Mouse (Mus musculus): ENCODE measurements around the gene Pde4dip. TPM values are rescaled to one million over a fixed set of nuclear protein-coding genes. Genes with fewer than 3 reads are reported as not detected.

Pde4dip gene
- polyA plus RNA-seq, 1 experiment = 0.41 TPM

DNA sequence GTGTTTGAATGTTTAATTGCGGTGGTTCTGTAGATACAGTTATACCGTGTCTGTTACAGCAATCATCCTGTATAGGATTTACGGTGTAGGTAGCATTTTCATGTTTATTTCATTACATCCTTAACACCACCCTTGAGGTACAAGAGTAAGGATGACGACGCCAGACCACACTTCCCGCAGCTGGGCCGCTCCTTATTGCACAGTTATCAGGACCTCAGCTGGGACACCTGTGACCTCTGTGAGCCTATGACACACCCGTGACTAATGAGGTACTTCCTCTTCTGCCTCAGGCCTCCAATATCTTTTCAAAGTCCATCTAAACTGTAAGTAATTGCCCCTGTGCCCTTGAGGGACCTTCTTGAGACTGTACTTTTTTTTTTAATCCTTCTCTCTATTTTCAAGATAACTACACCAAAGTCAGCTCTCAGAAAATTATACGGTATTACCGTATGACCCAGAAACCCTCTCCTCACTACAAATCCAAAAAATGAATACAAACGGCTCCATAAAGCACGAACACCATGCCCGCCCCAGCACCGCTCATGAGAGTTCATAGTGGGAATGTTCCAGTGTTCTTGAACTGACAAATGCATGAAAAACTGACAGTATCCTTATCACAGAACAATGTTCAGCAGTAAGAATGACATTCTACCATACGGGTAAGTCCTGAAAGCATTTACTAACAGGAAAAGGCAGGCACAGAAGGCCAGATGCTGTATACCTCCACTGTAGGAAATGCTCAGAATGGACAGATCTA is 56.8 kb downstream of the Pde4dip start:
- TF ChIP-seq GATA1 (IDR thresholded peaks at IDR 0.05; ENCODE audit: low read length) = no peak

DNA sequence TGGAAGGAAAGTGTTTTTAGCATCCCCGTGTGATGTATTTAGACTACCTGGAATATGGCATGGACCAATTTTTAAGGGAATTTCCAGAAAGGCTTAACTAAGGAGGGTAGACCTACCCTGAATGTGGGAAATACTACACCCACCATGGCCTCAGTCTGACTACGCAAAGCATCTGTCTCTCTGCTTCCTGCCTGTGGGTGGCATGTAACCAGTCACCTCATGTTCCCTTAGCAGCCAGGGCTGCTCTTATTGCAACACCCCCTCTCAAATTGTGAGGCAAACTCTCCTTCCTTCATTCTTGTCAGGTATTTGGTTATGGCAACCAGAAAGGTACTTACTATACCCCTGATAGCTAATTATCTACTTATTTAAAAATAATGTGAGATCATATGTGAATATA is 57.9 kb downstream of the Pde4dip start:
- no peak for TF ChIP-seq GATA1 (IDR thresholded peaks at IDR 0.05; ENCODE audit: low read length)

DNA sequence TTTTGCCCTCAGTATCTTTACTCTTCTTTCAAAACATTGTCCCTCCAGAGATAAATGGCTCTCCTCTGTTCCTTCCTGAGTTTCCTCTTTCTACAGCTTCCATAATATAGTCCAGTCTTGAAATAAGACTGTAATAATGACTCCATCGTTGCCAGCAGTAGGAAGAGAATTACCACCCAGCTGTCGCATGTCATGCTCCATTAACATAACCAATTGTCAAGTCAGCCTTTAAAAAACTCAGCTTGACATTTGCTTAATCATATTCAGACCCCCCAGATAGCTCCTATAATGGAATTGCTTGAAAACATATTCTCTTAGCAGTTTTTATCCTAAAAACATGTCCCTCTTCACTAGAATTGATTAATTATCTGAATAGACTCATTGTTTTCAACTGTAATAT is 58.4 kb downstream of the Pde4dip start:
- TF ChIP-seq GATA1 (IDR thresholded peaks at IDR 0.05; ENCODE audit: low read length) = no peak

DNA sequence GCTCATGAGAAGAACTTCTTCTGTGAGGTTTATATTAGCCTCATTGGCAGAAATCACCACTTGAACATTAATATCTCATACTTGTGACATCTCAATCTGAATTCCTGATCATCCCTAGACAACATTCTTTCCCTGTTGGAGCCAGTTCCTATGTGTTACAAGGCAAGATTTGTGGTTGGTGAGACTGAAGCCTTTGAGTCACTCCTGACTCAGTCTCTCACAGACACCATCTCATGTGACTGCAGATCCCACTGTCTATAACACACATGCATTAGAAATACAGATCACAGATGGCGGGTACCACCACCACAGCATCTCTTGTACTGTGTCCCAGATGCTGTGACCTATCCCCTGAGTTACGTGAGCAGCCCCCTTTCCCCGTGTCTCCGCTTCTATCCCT is 60.2 kb downstream of the Pde4dip start:
- no peak for TF ChIP-seq GATA1 (IDR thresholded peaks at IDR 0.05; ENCODE audit: low read length)

DNA sequence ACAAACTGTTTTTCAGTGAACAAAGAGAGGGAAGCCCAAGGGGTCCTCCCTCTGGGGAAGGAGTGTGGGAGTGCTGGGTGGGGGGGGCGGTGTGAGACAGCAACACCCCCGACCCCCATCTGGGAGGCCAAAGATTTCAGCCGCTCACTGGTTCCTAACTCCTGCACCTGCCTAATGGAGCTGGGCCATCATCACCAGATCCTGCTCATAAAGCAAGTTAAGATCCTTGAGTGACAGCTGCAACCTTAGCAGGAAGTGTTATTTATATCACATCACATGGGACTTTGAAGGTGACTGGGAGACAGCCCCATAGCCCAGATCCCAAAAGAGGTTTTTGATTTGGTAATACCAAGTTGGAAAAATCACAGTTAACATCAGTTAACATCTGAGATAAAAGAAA is 63.3 kb downstream of the Pde4dip start:
- no peak for TF ChIP-seq GATA1 (IDR thresholded peaks at IDR 0.05; ENCODE audit: low read length)

DNA sequence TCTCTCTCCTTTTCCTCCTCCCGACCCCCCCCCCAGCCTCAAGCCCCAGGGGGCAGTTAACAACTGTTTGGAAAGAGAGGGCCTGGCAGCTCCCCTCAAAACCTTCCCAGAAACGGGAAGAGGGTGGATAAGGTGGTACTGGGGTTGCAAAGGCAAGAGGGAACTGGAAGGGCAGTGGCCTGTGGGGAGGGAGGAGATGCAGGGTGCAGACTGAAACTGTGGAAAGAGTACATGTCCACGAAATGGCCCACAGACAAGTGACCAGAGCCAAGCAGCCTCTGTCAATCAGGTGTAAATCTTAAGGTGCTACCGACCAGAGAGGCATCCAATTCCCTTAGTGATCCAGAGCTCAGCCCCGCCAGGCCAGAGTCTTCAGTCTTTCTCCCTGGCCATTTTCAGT is 63.8 kb downstream of the Pde4dip start:
- TF ChIP-seq GATA1 (IDR thresholded peaks at IDR 0.05; ENCODE audit: low read length) = no peak

DNA sequence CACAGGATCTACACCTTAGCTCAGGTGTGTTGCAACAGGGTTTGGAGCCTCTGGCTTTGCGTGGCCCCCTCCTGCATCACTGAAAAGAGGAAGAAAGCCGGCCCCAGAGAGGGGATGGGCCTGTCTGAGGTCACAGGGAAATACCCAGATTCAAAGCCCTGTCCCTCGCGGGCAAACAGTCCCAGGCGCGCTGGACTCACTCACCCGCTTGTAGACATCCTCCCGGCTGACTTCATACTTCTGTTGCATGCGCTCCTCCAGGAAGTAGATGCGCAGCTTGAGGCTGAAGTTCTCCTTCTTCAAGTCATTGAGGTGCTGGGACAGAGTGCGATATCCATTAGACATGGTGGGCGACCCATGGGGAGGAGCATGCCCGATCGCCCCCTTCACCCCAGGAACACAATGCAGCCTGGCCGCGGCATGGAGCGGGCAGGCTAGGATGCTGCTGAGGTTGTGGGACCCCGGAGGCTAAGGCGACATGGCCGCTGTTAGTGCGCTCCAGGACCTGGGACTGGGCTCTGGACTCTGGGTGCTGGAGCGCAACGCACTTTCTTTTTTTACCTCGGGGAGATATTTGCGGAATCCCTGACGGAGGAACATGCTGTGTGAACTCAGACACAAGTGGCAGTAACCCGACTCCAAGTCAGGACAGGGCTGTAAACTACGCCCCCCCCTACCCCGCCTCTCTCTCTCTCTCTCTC is 64.3 kb downstream of the Pde4dip start:
- no peak for TF ChIP-seq GATA1 (IDR thresholded peaks at IDR 0.05; ENCODE audit: low read length)

DNA sequence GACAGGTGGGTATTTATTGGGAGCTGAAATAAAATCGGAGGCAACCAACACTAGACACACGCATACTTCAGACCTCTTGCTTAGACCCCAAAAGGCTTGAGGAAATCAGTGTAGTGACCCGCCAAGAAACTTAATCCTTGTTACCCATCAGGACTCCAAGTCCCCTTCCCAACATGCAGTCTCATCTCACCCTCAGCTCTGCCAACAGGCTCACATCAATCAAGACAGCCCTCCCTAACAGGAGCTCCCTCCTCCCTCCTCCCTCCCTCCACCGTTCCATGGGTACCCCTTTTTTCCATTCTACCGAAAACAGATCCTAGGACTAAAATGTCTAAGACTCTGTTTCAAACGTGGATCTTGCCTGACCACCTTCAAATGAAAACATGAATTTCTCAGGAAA is 65.1 kb downstream of the Pde4dip start:
- no peak for TF ChIP-seq GATA1 (IDR thresholded peaks at IDR 0.05; ENCODE audit: low read length)

DNA sequence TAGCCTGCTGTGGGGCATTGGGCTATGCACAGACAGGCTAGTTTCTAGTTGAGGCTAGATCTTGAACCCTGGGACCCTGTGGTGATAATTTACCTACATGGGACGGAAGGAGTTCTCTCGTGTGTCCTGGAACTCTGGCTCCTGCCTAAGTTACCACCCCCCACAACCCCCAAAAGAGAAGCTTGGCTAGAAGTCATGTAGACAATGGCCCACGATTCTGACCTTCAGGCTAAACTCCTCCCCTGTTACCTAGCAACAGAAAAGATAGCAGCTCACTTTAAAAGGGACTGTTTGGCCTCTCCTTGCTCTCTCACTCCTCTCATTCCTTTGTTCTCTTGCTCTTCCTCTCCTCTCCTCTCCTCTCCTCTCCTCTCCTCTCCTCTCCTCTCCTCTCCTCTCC is 69.5 kb downstream of the Pde4dip start:
- TF ChIP-seq GATA1 (IDR thresholded peaks at IDR 0.05; ENCODE audit: low read length) = no peak

DNA sequence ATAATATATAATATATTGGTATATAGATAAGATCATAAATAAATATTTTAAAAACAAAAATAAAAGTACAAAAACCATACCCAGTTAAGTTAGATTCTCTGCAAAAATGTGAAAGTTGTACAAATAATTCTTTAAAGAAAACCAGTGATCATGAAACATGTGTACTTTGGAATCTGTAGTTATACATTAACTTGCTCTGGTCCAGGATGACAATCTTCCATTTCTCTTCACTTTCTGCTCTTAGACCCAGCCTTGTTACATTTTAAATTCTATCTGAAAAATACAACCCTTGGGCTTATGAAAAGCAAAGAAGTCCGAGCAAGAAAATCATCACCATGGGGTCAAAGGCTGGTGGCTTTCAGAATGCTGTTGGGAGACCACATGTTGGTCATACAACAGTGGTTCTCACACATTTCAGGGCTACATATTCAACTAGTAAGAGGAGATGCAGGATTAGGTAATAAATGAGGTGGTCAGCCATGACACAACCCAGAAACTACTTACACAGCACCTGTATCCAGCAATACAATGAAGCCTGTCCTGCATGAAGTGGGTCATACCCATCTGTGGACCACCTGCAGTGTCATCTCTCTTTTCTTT is 70.0 kb downstream of the Pde4dip start:
- no peak for TF ChIP-seq GATA1 (IDR thresholded peaks at IDR 0.05; ENCODE audit: low read length)

DNA sequence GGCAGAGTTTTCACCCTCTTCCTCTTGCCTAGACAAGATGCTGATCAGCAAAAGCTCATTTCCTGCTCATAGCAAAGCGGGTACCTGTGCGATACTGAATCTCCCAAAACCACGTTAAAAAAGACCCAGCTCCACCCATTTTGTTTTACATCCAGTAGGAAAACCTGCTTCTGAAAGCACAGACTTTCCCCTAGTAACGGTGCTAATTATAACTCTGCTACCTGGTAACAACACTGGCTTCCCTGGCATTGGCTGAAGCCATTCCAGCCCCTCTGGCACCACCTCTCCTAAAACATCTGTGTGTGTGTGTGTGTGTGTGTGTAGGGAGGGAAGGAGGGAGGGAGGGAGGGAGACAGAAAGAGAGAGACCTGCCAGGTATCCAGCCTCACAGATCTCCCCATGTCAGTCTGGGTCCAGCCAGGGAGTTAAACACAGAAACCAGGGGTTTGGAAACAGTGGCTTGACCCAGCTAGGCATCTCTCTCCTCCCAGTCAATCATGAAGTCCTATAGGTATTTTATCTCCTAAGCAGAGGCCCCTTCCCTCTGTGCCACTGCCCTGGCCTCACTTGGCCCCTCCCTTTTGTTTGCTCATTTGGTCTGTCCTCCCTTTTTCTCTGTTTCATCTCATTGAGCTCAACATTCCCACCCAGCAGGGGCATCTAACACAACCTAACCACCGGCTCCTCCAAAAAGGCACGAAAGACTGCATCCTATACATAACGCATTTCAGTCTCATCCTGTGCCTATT is 76.7 kb downstream of the Pde4dip start:
- TF ChIP-seq GATA1 (IDR thresholded peaks at IDR 0.05; ENCODE audit: low read length) = no peak

DNA sequence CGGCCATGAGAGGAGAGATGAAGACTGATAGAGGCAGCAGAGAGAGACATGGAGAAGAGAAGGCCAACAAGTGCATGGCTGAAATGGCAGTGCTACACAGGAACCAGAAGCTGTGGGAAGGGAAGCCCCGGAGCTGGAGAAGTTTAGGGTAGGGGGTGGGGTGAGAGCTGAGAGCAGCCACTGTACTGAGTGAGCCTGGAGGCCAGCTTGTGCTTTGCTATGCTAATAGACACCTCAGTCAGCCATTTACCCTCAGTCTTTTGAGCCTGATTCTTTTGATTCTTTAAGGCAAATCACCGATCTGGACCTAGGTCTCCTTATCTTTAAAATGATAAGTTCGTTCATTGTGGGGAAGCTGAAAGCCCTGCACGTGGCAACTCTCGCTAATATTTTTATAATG is 77.3 kb downstream of the Pde4dip start:
- no peak for TF ChIP-seq GATA1 (IDR thresholded peaks at IDR 0.05; ENCODE audit: low read length)

DNA sequence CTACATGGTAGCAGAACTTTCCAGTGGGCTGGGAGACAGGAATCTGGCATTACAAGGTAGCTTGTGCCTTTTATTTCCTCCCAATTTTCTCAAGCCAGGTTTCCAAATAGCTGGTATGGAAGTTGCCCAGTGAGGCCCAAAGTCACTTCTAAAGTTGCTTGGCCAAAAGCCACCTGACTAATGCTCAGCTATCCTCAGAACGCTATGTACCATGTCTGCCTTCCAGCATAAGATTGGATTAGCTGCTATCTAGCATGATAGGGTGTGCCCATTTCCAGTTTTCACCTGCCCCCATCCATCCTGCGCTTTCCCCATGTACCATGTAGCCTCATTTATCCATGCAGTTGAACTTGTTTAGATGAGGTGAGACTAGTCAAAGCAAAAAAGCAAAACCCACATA is 78.2 kb downstream of the Pde4dip start:
- no peak for TF ChIP-seq GATA1 (IDR thresholded peaks at IDR 0.05; ENCODE audit: low read length)

DNA sequence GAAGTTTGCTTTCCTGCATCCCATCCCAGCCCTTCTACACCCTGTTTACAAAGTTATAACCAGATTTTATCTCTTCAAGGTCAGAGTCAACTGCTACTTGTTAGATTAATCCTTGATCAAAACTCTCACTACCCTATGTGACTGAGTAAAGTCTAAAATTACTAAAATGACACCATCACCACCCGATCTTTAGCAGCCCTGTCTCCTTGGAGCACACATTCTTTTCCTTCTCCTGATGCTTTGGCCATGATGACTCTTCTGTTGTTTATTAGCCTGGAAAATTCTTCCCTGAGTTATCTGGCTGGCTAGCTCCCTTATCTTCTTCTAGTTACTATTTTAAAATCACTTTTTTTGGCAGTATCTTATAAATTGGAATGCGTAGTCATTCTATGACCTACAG is 82.9 kb downstream of the Pde4dip start:
- no peak for TF ChIP-seq GATA1 (IDR thresholded peaks at IDR 0.05; ENCODE audit: low read length)

DNA sequence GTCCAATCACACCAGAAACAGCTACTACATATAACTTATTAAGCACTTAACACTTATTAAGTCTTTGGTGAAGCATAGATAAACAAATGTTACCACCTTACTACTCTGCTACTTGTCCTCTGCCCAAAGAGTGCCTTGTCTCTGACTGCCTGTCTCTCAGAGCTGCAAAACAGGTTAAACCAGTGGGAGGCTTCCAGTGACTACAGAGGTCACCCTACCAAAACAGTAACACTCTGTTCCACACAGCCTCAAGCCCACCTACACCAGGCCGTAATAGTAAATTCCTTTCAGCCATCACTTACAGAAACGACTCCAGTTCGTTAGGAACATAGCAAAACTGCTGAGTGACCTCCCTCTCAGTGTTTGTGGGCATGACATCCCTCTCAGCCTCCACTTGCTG is 84.8 kb downstream of the Pde4dip start:
- TF ChIP-seq GATA1 (IDR thresholded peaks at IDR 0.05; ENCODE audit: low read length) = no peak

DNA sequence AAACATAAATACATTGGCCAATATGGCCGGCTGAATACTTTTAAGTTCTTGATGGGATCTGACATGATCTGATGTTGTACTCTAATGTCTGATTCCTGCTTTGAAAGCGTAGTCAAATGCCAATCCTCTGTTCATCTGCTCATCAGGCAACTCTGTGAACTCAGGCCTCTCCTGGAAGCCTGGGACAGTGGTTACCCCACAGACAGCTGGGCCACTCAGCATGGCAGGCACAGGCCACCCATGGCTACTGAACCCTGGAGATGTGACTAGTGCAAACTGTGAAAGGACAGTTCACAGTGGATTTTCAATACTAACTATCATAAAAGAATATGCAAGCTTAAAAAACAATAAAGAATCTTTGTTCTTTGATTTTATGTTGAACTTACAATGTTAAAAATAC is 85.6 kb downstream of the Pde4dip start:
- no peak for TF ChIP-seq GATA1 (IDR thresholded peaks at IDR 0.05; ENCODE audit: low read length)

Measured in G1E-ER4 (cell line).